In the genomic region with DNA sequence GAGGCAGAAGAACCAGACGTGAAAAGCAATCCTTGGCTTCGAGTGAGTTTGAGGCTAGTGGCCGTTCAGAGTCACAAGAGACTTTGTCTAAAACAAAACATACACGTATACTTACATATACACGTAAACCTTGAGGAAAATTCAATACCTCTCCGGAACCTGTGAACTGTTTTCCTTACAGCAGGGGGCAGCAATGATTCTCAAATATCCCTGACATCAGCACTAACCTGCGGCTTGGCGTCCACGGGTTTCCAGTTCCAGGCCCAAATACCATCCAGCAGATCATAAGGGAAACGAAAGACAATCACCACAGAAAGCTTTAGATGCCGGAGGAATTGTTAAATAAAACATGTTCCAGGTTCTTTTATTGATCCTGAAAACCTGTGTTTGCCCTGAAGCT, we compare ENCODE assay signal across 8 mouse cellular contexts. TPM values are rescaled to one million over a fixed set of nuclear protein-coding genes. Genes with fewer than 3 reads are reported as not detected.
DNase-seq lines count a peak whose midpoint lies in the region; ATAC-seq lines count a peak whose summit lies in the region.

No protein-coding gene starts in this region.

- DNase-seq in adipocyte (ENCODE audit: low spot score), result peak; percentile 89
- DNase-seq in embryo, embryonic 10 days (ENCODE audit: low spot score), result peak; percentile 90
- peak; percentile 90 to 93 for DNase-seq in kidney, postnatal 36 days
- DNase-seq in lung, adult 18-20 months, result peak; percentile 81 to 89
- DNase-seq in ovary, postnatal 36 days (ENCODE audit: low spot score), result peak; percentile 70
- peak; percentile 83 for DNase-seq in thymus, postnatal 0 days (ENCODE audit: low spot score)

- ATAC-seq in CD4-positive, CD25-positive, alpha-beta regulatory T cell, adult 4 months, result peak; percentile 68
- peak; percentile 76 for ATAC-seq in granulocyte monocyte progenitor cell, adult 5-6 weeks (replicated peaks; ENCODE audit: poor library complexity, severe bottlenecking)

RNA-seq across cellular contexts. Expression of a gene that starts 19.7 kb away (rescaled TPM):
- 10 to 100 TPM; 11.8 to 14.6 TPM for polyA plus RNA-seq in CD4-positive, CD25-positive, alpha-beta regulatory T cell, adult 4 months (2017; shearing (Covaris generic))
- total RNA-seq in granulocyte monocyte progenitor cell, adult 5-6 weeks (2014; fragmentation: Nextera tagmentation), result 39.1 and 46.7 TPM in 2 replicates
- 22.3 and 26.3 TPM in 2 replicates for total RNA-seq in granulocyte monocyte progenitor cell, adult 5-6 weeks (2017)
- polyA plus RNA-seq in thymus, postnatal 0 days (2015; fragmentation: Nextera tagmentation; extraction: Ambion mirVana), result 21.6 and 26.1 TPM in 2 replicates

RNA-seq across cellular contexts. Expression of a gene that starts 34.4 kb away (rescaled TPM):
- 10 to 100 TPM; 33.9 to 42.3 TPM for polyA plus RNA-seq in CD4-positive, CD25-positive, alpha-beta regulatory T cell, adult 4 months (2017; shearing (Covaris generic))
- total RNA-seq in granulocyte monocyte progenitor cell, adult 5-6 weeks (2014; fragmentation: Nextera tagmentation), result 64.4 and 68.5 TPM in 2 replicates
- total RNA-seq in granulocyte monocyte progenitor cell, adult 5-6 weeks (2017), result 59.0 and 67.4 TPM in 2 replicates
- polyA plus RNA-seq in thymus, postnatal 0 days (2015; fragmentation: Nextera tagmentation; extraction: Ambion mirVana), result 60.9 and 65.4 TPM in 2 replicates

RNA-seq across cellular contexts. Expression of a gene that starts 50.6 kb away (rescaled TPM):
- polyA plus RNA-seq in CD4-positive, CD25-positive, alpha-beta regulatory T cell, adult 4 months (2017; shearing (Covaris generic)), result not detected
- not detected in 2 replicates for total RNA-seq in granulocyte monocyte progenitor cell, adult 5-6 weeks (2014; fragmentation: Nextera tagmentation)
- not detected in 2 replicates for total RNA-seq in granulocyte monocyte progenitor cell, adult 5-6 weeks (2017)
- polyA plus RNA-seq in thymus, postnatal 0 days (2015; fragmentation: Nextera tagmentation; extraction: Ambion mirVana), result 0.35 and 0.48 TPM in 2 replicates

RNA-seq across cellular contexts. Expression of a gene that starts 59.3 kb away (rescaled TPM):
- 10 to 100 TPM; 63.5 to 84.9 TPM for polyA plus RNA-seq in CD4-positive, CD25-positive, alpha-beta regulatory T cell, adult 4 months (2017; shearing (Covaris generic))
- total RNA-seq in granulocyte monocyte progenitor cell, adult 5-6 weeks (2014; fragmentation: Nextera tagmentation), result 53.7 and 59.8 TPM in 2 replicates
- 56.1 and 67.4 TPM in 2 replicates for total RNA-seq in granulocyte monocyte progenitor cell, adult 5-6 weeks (2017)
- 86.6 and 102 TPM in 2 replicates for polyA plus RNA-seq in thymus, postnatal 0 days (2015; fragmentation: Nextera tagmentation; extraction: Ambion mirVana)

RNA-seq across cellular contexts. Expression of a gene that starts 59.5 kb away (rescaled TPM):
- 1 to 10 TPM; 7.6 to 8.7 TPM for polyA plus RNA-seq in CD4-positive, CD25-positive, alpha-beta regulatory T cell, adult 4 months (2017; shearing (Covaris generic))
- total RNA-seq in granulocyte monocyte progenitor cell, adult 5-6 weeks (2014; fragmentation: Nextera tagmentation), result 17.0 and 23.7 TPM in 2 replicates
- 22.3 and 25.0 TPM in 2 replicates for total RNA-seq in granulocyte monocyte progenitor cell, adult 5-6 weeks (2017)
- 38.4 and 40.9 TPM in 2 replicates for polyA plus RNA-seq in thymus, postnatal 0 days (2015; fragmentation: Nextera tagmentation; extraction: Ambion mirVana)

Comparison
In these comparisons a context has a peak if more than half of its experiments do, and no peak if none do; other contexts are left out.
1. Peak in every context shown above with its lines: DNase-seq and ATAC-seq.